Mouse (Mus musculus): Measurements from ENCODE around the gene Gm21820. TPM values are rescaled to one million over a fixed set of nuclear protein-coding genes. Genes with fewer than 3 reads are reported as not detected.
"Not testable (repeated sequence)": the region's sequence is repeated elsewhere in the genome, so short reads cannot be mapped to it uniquely, and the experiment has no call there.

Gm21820 gene
- not detected for total RNA-seq (2021)
- long read RNA-seq, experiment 1 = 0 reads
- long read RNA-seq, experiment 2 = 0 reads

GRCm38 (mm10) chrY:5249341-5249740 is at the start of gene Gm21820:
Gene Gm21820 (minus strand): TSS chrY:5249441.
- intact Hi-C loops (cut with DNase I); DNase-seq (ENCODE audit: low spot score in 2 of 2): not testable (repeated sequence)

Other genes with a start within 250 kb of the Gm21820 start
- not detected for gene Gm20918, start 205.5 kb downstream of the Gm21820 start, total RNA-seq (2021)

Data from left cerebral cortex, postnatal 14 days (tissue).